Mouse (Mus musculus): Measurements from ENCODE around the gene Vwa3b. TPM values are rescaled to one million over a fixed set of nuclear protein-coding genes. Genes with fewer than 3 reads are reported as not detected.

The Vwa3b gene
- 0.80 TPM in 2 replicates for polyA plus RNA-seq (2014; fragmentation: Nextera tagmentation; extraction: Ambion mirVana)

DNA sequence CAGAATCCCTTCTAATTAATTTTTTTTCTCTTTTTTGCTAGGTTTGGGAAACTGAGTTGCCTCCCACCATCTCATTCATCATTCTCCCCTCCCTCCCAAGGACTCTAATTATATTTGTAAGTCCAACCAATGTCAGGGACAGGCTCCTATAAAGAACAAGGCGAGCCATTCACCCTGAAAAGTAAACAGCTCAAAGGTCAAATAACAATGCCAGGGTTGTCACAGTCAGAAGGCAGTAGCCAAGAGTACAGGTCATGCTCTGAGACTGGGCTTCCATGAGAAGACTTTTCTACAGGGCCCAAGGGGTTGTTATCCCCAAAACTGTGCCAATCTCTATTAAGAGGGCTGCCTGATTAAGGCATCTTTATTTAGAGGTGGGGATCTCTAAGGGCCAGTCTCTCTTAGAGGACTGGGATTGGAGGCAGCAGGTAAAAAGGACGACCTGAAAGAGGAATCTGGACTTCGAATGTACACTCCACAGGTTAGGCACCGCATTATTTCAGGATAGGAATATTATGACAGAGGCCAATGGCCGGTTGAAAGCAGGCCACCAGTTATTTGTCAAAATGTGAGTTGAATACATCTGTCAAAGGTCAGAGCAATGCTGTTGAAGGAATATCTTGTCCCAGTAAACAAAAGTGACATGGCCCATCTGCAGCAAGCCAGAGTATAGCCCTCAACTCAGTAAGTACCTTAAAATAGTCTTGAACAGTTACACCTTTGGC is at the start of gene Vwa3b:
Gene Vwa3b, plus strand, starts transcription at position 635 of the 725 bp plus-strand sequence.
- Histone ChIP-seq H3K27me3 (ENCODE audit: control insufficient read depth, insufficient read depth, low read length) (no peaks in the 10 kb centered on the region), H3K4me3 (ENCODE audit: low read depth, low read length) (no peak within 1 kb of the TSS), H3K27ac (ENCODE audit: low read depth, low read length) (no peak within 1 kb of the TSS), H3K9me3 (ENCODE audit: control insufficient read depth, low read length) (no peaks in the 10 kb centered on the region), H3K4me1 (replicated peaks; ENCODE audit: control insufficient read depth, insufficient read depth, low read length) (no peaks in the 10 kb centered on the region), H3K36me3 (ENCODE audit: control insufficient read depth, insufficient read depth, low read length) (no peaks in the 10 kb centered on the region), H3K4me2 (replicated peaks; ENCODE audit: low read depth, low read length) (no peak within 1 kb of the TSS), H3K9ac (ENCODE audit: low read depth, low read length) (no peak within 1 kb of the TSS)
- ATAC-seq (ENCODE audit: low FRiP score), result no peak
- WGBS, result 76% methylated on average over 5 of the region's 5 CpGs
- no peak for DNase-seq (ENCODE audit: low spot score)

DNA sequence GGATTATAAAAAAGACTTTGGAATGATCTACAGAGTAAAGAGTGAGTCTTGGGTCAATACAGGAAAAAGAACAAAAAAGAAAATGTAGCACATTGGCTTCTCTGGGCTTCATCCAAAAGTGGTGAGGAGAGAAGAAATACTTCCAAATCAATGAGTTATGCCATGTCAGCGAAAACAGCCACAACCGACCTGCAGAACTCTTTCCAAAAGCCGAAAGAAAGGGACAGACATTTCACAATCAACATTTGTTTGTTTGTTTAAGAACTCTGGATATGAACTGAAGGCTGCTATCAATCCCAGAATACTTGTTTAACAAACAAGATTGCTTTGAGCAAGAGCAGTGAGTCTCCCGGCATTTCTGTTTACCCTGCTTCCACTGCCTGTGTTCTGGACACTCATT is 49.6 kb upstream of the Vwa3b start:
- Histone ChIP-seq H3K4me1 (replicated peaks; ENCODE audit: control insufficient read depth, insufficient read depth, low read length) (no peaks in the 10 kb centered on the region), H3K27ac (ENCODE audit: low read depth, low read length) (no peak overlapping the region), H3K4me2 (replicated peaks; ENCODE audit: low read depth, low read length) (no peak overlapping the region), H3K4me3 (ENCODE audit: low read depth, low read length) (no peak overlapping the region), H3K27me3 (ENCODE audit: control insufficient read depth, insufficient read depth, low read length) (no peaks in the 10 kb centered on the region), H3K36me3 (ENCODE audit: control insufficient read depth, insufficient read depth, low read length) (no peaks in the 10 kb centered on the region), H3K9me3 (ENCODE audit: control insufficient read depth, low read length) (no peaks in the 10 kb centered on the region), H3K9ac (ENCODE audit: low read depth, low read length) (no peak overlapping the region)
- ATAC-seq (ENCODE audit: low FRiP score) (no peak), DNase-seq (ENCODE audit: low spot score) (no peak)
- 87% methylated on average over 4 of the region's 4 CpGs for WGBS

DNA sequence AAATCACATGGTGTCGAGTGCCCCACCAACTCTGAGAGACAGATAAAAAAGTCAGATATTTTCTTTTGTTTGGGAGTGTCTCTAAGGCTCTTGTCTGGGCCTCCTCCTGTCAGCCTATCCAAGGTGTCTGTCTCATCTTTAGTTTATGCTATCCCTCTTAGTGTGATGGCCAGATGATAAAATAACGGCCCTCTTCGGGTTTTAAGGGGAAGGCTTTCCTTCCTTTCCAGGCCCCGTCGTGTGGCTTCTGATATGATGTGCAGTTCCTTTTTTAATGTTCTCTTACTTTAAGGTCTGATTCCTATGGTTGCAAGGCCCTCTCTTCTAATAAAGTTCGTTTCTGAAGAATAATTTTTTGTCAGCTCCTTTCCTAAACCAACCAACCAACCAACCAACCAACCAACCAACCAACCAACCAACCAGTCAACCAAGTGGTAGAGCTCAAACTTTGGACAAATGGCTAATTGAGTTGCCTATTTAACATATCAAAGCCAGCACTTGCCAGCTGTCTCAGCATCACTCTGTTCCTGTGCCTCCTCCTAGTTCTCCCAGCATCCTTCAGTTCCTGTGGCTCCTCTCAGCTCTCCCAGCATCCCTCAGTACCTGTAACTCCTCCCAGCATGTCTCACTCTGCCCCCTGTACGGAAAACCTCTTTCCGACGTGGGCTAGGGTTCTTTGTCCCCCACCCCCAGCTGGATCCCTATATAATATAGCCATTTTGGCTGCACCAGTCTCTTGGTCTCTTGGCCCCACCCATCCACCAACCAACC is 44.0 kb upstream of the Vwa3b start:
- H3K36me3 ChIP-seq (ENCODE audit: control insufficient read depth, insufficient read depth, low read length), result no peaks in the 10 kb centered on the region
- ATAC-seq (ENCODE audit: low FRiP score) (no peak), DNase-seq (ENCODE audit: low spot score) (no peak)
- WGBS, result 93% methylated on average over 9 of the region's 9 CpGs
- no peaks in the 10 kb centered on the region for H3K4me1 ChIP-seq (replicated peaks; ENCODE audit: control insufficient read depth, insufficient read depth, low read length)
- no peak overlapping the region for H3K9ac ChIP-seq (ENCODE audit: low read depth, low read length)
- no peaks in the 10 kb centered on the region for H3K27me3 ChIP-seq (ENCODE audit: control insufficient read depth, insufficient read depth, low read length)
- no peak overlapping the region for H3K27ac ChIP-seq (ENCODE audit: low read depth, low read length)
- no peak overlapping the region for H3K4me3 ChIP-seq (ENCODE audit: low read depth, low read length)
- H3K9me3 ChIP-seq (ENCODE audit: control insufficient read depth, low read length), result no peaks in the 10 kb centered on the region
- no peak overlapping the region for H3K4me2 ChIP-seq (replicated peaks; ENCODE audit: low read depth, low read length)

DNA sequence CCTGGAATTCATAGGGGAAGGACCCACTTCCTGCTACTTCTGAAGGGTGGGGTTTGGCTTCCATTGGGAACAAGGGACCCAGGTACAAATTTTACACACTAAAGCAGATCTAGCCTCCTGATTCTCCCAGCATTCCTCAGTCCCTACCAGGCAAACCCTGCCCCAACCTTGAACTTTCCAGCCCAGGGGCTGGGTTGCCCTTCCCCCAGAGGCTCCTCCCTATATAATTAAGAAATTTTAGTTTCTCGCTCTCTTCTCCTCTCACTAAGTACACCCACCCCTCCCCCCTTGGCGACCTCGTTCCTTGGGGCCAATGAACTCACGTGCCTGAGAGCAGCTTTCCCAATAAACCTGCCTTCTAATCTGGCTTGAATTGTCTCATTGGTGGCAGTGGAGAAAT is 42.6 kb upstream of the Vwa3b start:
- H3K4me2 ChIP-seq (replicated peaks; ENCODE audit: low read depth, low read length), result no peak overlapping the region
- H3K9me3 ChIP-seq (ENCODE audit: control insufficient read depth, low read length), result no peaks in the 10 kb centered on the region
- no peaks in the 10 kb centered on the region for H3K36me3 ChIP-seq (ENCODE audit: control insufficient read depth, insufficient read depth, low read length)
- WGBS, result 38% methylated on average over 4 of the region's 4 CpGs
- no peaks in the 10 kb centered on the region for H3K27me3 ChIP-seq (ENCODE audit: control insufficient read depth, insufficient read depth, low read length)
- DNase-seq (ENCODE audit: low spot score), result no peak
- no peak overlapping the region for H3K4me3 ChIP-seq (ENCODE audit: low read depth, low read length)
- H3K27ac ChIP-seq (ENCODE audit: low read depth, low read length), result no peak overlapping the region
- no peak for ATAC-seq (ENCODE audit: low FRiP score)
- H3K9ac ChIP-seq (ENCODE audit: low read depth, low read length), result no peak overlapping the region
- H3K4me1 ChIP-seq (replicated peaks; ENCODE audit: control insufficient read depth, insufficient read depth, low read length), result no peaks in the 10 kb centered on the region

DNA sequence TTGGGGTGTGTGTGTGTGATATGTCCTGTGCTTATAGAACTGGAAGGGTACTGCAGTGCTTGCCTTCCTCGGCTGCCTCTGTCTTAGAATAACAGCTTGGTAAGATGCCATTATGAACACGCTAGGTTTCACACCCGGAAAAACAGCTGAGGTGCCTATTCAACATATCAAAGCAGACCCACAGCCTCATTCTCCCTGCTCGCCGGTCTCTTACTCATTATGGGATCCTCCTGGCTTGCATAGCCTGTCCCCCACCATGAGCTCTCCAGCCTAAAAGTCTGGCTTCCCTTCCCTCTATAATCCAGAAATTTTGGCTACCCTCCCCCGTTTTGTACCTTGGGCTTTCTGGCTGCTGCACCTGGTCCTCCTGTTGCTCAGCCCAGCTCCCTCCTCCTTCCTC is 42.0 kb upstream of the Vwa3b start:
- 25% methylated on average over 6 of the region's 6 CpGs for WGBS
- Histone ChIP-seq H3K4me2 (replicated peaks; ENCODE audit: low read depth, low read length) (no peak overlapping the region), H3K4me1 (replicated peaks; ENCODE audit: control insufficient read depth, insufficient read depth, low read length) (no peaks in the 10 kb centered on the region), H3K9ac (ENCODE audit: low read depth, low read length) (no peak overlapping the region), H3K36me3 (ENCODE audit: control insufficient read depth, insufficient read depth, low read length) (no peaks in the 10 kb centered on the region), H3K4me3 (ENCODE audit: low read depth, low read length) (no peak overlapping the region), H3K27ac (ENCODE audit: low read depth, low read length) (no peak overlapping the region), H3K27me3 (ENCODE audit: control insufficient read depth, insufficient read depth, low read length) (no peaks in the 10 kb centered on the region), H3K9me3 (ENCODE audit: control insufficient read depth, low read length) (no peaks in the 10 kb centered on the region)
- DNase-seq (ENCODE audit: low spot score) (no peak), ATAC-seq (ENCODE audit: low FRiP score) (no peak)

DNA sequence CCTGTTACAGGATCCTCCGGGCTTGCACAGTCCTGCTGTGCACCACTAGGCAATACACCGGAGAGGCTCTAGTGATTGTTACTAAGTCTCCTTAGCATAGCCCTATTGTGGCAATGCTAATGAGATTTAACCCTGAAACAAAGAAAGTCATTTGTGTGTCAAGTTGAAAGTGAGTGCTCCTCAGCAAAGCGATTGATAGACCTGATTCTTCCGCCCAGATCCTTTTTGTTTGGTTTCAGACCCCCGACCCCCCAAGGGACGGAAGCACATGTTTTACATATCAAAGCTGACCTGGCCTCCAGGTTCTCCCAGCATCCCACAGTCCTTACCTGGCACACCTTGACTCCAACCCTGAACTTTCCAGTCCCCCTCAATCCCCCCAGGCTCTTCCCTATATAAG is 40.5 kb upstream of the Vwa3b start:
- H3K36me3 ChIP-seq (ENCODE audit: control insufficient read depth, insufficient read depth, low read length), result no peaks in the 10 kb centered on the region
- no peak overlapping the region for H3K4me2 ChIP-seq (replicated peaks; ENCODE audit: low read depth, low read length)
- H3K27me3 ChIP-seq (ENCODE audit: control insufficient read depth, insufficient read depth, low read length), result no peaks in the 10 kb centered on the region
- no peak overlapping the region for H3K9ac ChIP-seq (ENCODE audit: low read depth, low read length)
- no peak overlapping the region for H3K4me3 ChIP-seq (ENCODE audit: low read depth, low read length)
- DNase-seq (ENCODE audit: low spot score) (peak; percentile 14), ATAC-seq (ENCODE audit: low FRiP score) (no peak)
- H3K4me1 ChIP-seq (replicated peaks; ENCODE audit: control insufficient read depth, insufficient read depth, low read length), result no peaks in the 10 kb centered on the region
- H3K9me3 ChIP-seq (ENCODE audit: control insufficient read depth, low read length), result no peaks in the 10 kb centered on the region
- WGBS, result 22% methylated on average over 6 of the region's 6 CpGs
- H3K27ac ChIP-seq (ENCODE audit: low read depth, low read length), result no peak overlapping the region

DNA sequence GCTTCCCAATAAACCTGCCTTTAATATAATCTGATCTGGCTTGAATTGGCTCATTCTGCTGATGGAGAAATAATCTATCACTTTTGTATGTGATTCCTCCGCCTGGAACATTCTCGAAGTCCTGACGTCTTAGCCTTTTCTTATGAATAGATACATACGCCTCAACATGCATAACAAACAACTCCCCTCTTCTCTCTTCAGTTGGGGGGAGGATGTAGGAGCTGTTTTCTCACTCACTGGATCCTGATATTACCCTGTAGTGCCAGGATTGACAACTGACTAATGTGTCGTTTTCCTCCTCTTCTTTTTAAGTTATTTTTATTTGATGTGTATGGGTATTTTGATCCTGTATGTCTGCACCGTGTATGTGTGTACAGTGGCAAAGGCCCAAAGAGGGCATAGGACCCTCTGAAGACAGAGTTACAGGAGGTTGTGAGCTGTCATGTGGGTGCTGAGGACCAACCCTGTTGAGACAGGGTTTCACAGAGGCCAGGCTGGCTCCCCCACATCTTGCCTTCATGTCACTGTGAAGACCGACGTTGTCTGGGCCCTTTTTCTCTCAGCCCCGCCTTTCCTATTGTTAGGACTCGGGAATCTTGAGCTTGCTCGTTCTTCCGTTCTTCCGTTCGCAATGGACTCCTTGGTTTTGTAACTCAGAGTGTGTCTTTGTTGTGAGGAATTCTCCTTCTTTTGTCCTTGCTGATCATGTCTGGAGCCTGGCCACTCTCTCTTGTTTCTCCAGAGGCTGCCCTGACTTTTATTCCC is 39.8 kb upstream of the Vwa3b start:
- WGBS, result 38% methylated on average over 14 of the region's 14 CpGs
- no peaks in the 10 kb centered on the region for H3K27me3 ChIP-seq (ENCODE audit: control insufficient read depth, insufficient read depth, low read length)
- DNase-seq (ENCODE audit: low spot score) (peak; percentile 41), ATAC-seq (ENCODE audit: low FRiP score) (no peak)
- H3K4me2 ChIP-seq (replicated peaks; ENCODE audit: low read depth, low read length), result no peak overlapping the region
- H3K4me1 ChIP-seq (replicated peaks; ENCODE audit: control insufficient read depth, insufficient read depth, low read length), result no peaks in the 10 kb centered on the region
- H3K27ac ChIP-seq (ENCODE audit: low read depth, low read length), result no peak overlapping the region
- H3K36me3 ChIP-seq (ENCODE audit: control insufficient read depth, insufficient read depth, low read length), result no peaks in the 10 kb centered on the region
- no peaks in the 10 kb centered on the region for H3K9me3 ChIP-seq (ENCODE audit: control insufficient read depth, low read length)
- no peak overlapping the region for H3K4me3 ChIP-seq (ENCODE audit: low read depth, low read length)
- H3K9ac ChIP-seq (ENCODE audit: low read depth, low read length), result no peak overlapping the region

DNA sequence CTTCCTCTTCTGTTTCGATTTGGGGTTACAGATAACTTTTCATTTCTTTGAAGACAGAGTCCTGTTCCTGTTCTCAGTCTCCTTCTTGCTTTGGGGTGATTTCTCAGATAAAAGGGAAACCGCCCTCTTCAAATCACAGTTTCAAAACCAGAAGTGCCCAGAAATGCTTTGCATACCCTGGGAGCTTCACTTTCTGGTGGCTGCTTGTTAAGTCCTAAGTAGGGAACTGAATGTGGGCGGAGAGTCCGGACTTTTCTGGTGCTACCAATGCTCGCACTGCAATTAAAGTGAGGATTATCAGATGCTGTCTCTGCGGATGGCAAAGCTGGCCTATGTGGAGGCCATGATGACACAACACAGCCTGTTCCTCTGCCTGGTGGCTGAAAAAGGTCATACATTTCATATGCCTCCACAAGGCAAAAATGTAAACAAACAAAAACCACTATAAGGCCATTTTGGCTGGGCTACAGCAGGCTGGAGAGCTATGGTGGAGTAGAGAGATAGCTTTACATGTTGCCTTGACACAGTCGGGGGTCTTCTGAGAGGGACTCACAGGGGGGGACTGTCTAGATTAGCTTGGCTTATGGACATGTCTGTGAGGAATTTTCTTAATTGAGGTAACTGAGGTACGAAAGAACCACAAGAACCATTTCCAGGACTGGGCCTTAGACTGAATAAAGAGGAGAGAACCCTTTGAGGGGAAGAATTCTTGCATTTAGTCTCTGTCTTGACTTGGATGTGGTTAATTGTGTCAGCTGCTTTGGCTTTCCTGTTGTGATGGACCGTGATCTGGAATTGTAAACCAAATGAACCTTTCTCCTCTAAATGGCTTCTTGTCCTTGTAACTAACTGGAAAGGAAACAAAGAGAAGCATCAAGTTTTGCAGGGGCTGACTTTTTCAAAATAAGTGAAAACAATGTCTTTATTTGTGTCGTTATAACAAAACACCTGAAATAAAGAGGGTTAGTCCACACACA is 38.9 kb upstream of the Vwa3b start:
- no peak for DNase-seq (ENCODE audit: low spot score)
- no peak for ATAC-seq (ENCODE audit: low FRiP score)
- 77% methylated on average over 10 of the region's 10 CpGs for WGBS

More for the DNA sequence above, 38.9 kb upstream of the Vwa3b start:
- H3K27me3 ChIP-seq (ENCODE audit: control insufficient read depth, insufficient read depth, low read length), result no peaks in the 10 kb centered on the region
- no peak overlapping the region for H3K27ac ChIP-seq (ENCODE audit: low read depth, low read length)
- no peak overlapping the region for H3K4me3 ChIP-seq (ENCODE audit: low read depth, low read length)
- no peak overlapping the region for H3K9ac ChIP-seq (ENCODE audit: low read depth, low read length)
- no peaks in the 10 kb centered on the region for H3K9me3 ChIP-seq (ENCODE audit: control insufficient read depth, low read length)
- no peaks in the 10 kb centered on the region for H3K36me3 ChIP-seq (ENCODE audit: control insufficient read depth, insufficient read depth, low read length)
- H3K4me1 ChIP-seq (replicated peaks; ENCODE audit: control insufficient read depth, insufficient read depth, low read length), result no peaks in the 10 kb centered on the region
- no peak overlapping the region for H3K4me2 ChIP-seq (replicated peaks; ENCODE audit: low read depth, low read length)
